Mouse (Mus musculus) kidney, embryonic 14.5 days (tissue): ENCODE results near the gene Polm. TPM values are rescaled to one million over a fixed set of nuclear protein-coding genes. Genes with fewer than 3 reads are reported as not detected.

Source experiments
- ATAC-seq: fragments of 200-750 bp; cut with Nextera tagmentation; 2 replicates; pipeline ENCODE4 v1.8.0; 2017; ENCODE audit warnings: moderate number of reproducible peaks, mild to moderate bottlenecking, moderate TSS enrichment, moderate library complexity; ENCODE audit not compliant: low FRiP score, low TSS enrichment
- H3K27ac ChIP-seq: fragments of 300-500 bp; sonication (generic); 2 replicates; pipeline ENCODE4 v1.5.1; 2014; ENCODE audit warnings: low read depth, mild to moderate bottlenecking, low read length, moderate library complexity, mixed read lengths
- H3K27me3 ChIP-seq: fragments of 300-500 bp; sonication (generic); 2 replicates; pipeline ENCODE4 v1.6.1; 2014; ENCODE audit warnings: mild to moderate bottlenecking, low read length; ENCODE audit not compliant: control insufficient read depth, insufficient read depth
- H3K36me3 ChIP-seq: fragments of 300-500 bp; sonication (generic); 2 replicates; pipeline ENCODE4 v1.6.1; 2014; ENCODE audit warnings: low read length, mixed read lengths; ENCODE audit not compliant: control insufficient read depth, insufficient read depth
- H3K4me1 ChIP-seq: fragments of 300-500 bp; sonication (generic); 2 replicates; pipeline ENCODE4 v1.6.1; 2014; ENCODE audit warnings: low read length, mixed read lengths; ENCODE audit not compliant: control insufficient read depth, insufficient read depth
- H3K4me2 ChIP-seq: fragments of 300-500 bp; sonication (generic); replicated peaks from 2 replicates; pipeline ENCODE4 v1.6.1; 2014; ENCODE audit warnings: low read depth, mild to moderate bottlenecking, low read length
- H3K4me3 ChIP-seq: fragments of 300-500 bp; sonication (generic); 2 replicates; pipeline ENCODE4 v1.5.1; 2014; ENCODE audit warnings: mild to moderate bottlenecking, low read length
- H3K9ac ChIP-seq: fragments of 300-500 bp; sonication (generic); 2 replicates; pipeline ENCODE4 v1.6.1; 2014; ENCODE audit warnings: low read depth, mild to moderate bottlenecking, low read length, moderate library complexity
- H3K9me3 ChIP-seq: fragments of 300-500 bp; sonication (generic); 2 replicates; pipeline ENCODE4 v1.6.1; 2016; ENCODE audit warnings: low read length; ENCODE audit not compliant: control insufficient read depth
- WGBS: fragments of 180-500 bp; shearing (Covaris S2); extraction: QIAGEN DNeasy Blood & Tissue Kit; methylation state at CpG from one replicate; pipeline ENCODE4 v1.1.7; 2014; 5-methylcytosine and 5-hydroxymethylcytosine counted together
- polyA plus RNA-seq: library from polyadenylated mRNA; unstranded; fragments of >200 nt; fragmentation: Nextera tagmentation; extraction: Ambion mirVana; gene quantifications from 2 replicates; pipeline ENCODE4 v1.2.1, GENCODE M21; 2014

Gene Polm
- polyA plus RNA-seq, 1 experiment from 2014 or later = 9.1 TPM

GRCm38 (mm10) chr11:5873192-5873591 is 35.4 kb upstream of the Polm start:
- H3K4me3 ChIP-seq = no peak overlapping the region
- H3K4me2 ChIP-seq = no peak overlapping the region
- ATAC-seq = no peak
- H3K27me3 ChIP-seq = no peaks in the 10 kb centered on the region
- H3K27ac ChIP-seq = no peak overlapping the region
- H3K9me3 ChIP-seq = no peaks in the 10 kb centered on the region
- peaks cover 77% of the 10 kb centered on the region for H3K36me3 ChIP-seq
- H3K4me1 ChIP-seq = peaks cover 4% of the 10 kb centered on the region; the same call in 1 of the 2 replicates
- H3K9ac ChIP-seq = no peak overlapping the region
- 93% methylated on average over 9 of the region's 9 CpGs for WGBS

GRCm38 (mm10) chr11:5872707-5873106 is 34.9 kb upstream of the Polm start:
- Histone ChIP-seq H3K9me3 (no peaks in the 10 kb centered on the region), H3K4me1 (peaks cover 4% of the 10 kb centered on the region; the same call in 1 of the 2 replicates)
- WGBS = 95% methylated on average over 11 of the region's 11 CpGs

GRCm38 (mm10) chr11:5870069-5870468 is 32.3 kb upstream of the Polm start:
- no peak for ATAC-seq
- H3K9ac ChIP-seq = no peak overlapping the region
- peaks cover 3% of the 10 kb centered on the region; the same call in 1 of the 2 replicates for H3K4me1 ChIP-seq
- H3K27ac ChIP-seq = no peak overlapping the region
- H3K4me3 ChIP-seq = no peak overlapping the region
- no peak overlapping the region for H3K4me2 ChIP-seq
- no peaks in the 10 kb centered on the region for H3K27me3 ChIP-seq
- no peaks in the 10 kb centered on the region for H3K9me3 ChIP-seq
- WGBS = 90% methylated on average over 16 of the region's 16 CpGs
- H3K36me3 ChIP-seq = peaks cover 74% of the 10 kb centered on the region

More at GRCm38 (mm10) chr11:5872707-5873106, 34.9 kb upstream of the Polm start:
- Histone ChIP-seq H3K27ac (no peak overlapping the region), H3K36me3 (peaks cover 79% of the 10 kb centered on the region), H3K4me3 (no peak overlapping the region), H3K4me2 (no peak overlapping the region), H3K27me3 (no peaks in the 10 kb centered on the region), H3K9ac (no peak overlapping the region)
- no peak for ATAC-seq

DNA sequence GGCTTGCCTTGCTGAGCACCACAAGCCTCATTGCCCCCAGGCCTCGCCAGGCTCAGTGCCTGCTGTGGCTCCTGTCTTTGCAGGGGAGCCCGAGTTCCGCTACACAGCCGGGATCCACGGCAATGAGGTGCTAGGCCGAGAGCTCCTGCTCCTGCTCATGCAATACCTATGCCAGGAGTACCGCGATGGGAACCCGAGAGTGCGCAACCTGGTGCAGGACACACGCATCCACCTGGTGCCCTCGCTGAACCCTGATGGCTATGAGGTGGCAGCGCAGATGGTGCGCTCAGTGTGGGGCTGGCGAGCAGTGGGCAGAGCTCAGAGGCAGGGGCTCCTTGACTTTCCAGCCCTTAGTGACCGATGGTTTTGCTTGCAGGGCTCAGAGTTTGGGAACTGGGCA is 31.5 kb upstream of the Polm start:
- Histone ChIP-seq H3K9ac (no peak overlapping the region), H3K4me2 (no peak overlapping the region), H3K4me1 (peaks cover 3% of the 10 kb centered on the region; the same call in 1 of the 2 replicates), H3K4me3 (no peak overlapping the region), H3K27ac (no peak overlapping the region), H3K27me3 (no peaks in the 10 kb centered on the region), H3K36me3 (peaks cover 66% of the 10 kb centered on the region), H3K9me3 (no peaks in the 10 kb centered on the region)
- 92% methylated on average over 16 of the region's 16 CpGs for WGBS
- ATAC-seq = no peak

- peaks cover 56% of the 10 kb centered on the region for H3K36me3 ChIP-seq
- ATAC-seq = no peak
- WGBS = 83% methylated on average over 12 of the region's 12 CpGs
Measured at GRCm38 (mm10) chr11:5868324-5868723, 30.5 kb upstream of the Polm start.

GRCm38 (mm10) chr11:5867196-5867595 is 29.4 kb upstream of the Polm start:
- WGBS = 74% methylated on average over 2 of the region's 2 CpGs
- ATAC-seq = no peak

More at GRCm38 (mm10) chr11:5868324-5868723, 30.5 kb upstream of the Polm start:
- Histone ChIP-seq H3K4me3 (no peak overlapping the region), H3K27me3 (no peaks in the 10 kb centered on the region), H3K9ac (no peak overlapping the region), H3K4me2 (no peak overlapping the region), H3K9me3 (no peaks in the 10 kb centered on the region), H3K4me1 (peaks cover 4% of the 10 kb centered on the region), H3K27ac (no peak overlapping the region)

GRCm38 (mm10) chr11:5862394-5863105 is 24.7 kb upstream of the Polm start:
- Histone ChIP-seq H3K4me3 (peak overlapping the region; percentile 36), H3K27me3 (no peaks in the 10 kb centered on the region), H3K4me2 (peak overlapping the region; percentile 69), H3K36me3 (peaks cover 4% of the 10 kb centered on the region; the same call in 1 of the 2 replicates), H3K27ac (peak overlapping the region; percentile 26; the same call in 1 of the 2 replicates), H3K9ac (peak overlapping the region; percentile 58), H3K9me3 (no peaks in the 10 kb centered on the region), H3K4me1 (peaks cover 20% of the 10 kb centered on the region)
- ATAC-seq = peak; percentile 40
- 9% methylated on average over 15 of the region's 15 CpGs for WGBS

More at GRCm38 (mm10) chr11:5867196-5867595, 29.4 kb upstream of the Polm start:
- Histone ChIP-seq H3K36me3 (peaks cover 46% of the 10 kb centered on the region), H3K9ac (no peak overlapping the region), H3K9me3 (no peaks in the 10 kb centered on the region), H3K27me3 (no peaks in the 10 kb centered on the region), H3K4me2 (no peak overlapping the region), H3K27ac (no peak overlapping the region), H3K4me1 (peaks cover 15% of the 10 kb centered on the region), H3K4me3 (no peak overlapping the region)

DNA sequence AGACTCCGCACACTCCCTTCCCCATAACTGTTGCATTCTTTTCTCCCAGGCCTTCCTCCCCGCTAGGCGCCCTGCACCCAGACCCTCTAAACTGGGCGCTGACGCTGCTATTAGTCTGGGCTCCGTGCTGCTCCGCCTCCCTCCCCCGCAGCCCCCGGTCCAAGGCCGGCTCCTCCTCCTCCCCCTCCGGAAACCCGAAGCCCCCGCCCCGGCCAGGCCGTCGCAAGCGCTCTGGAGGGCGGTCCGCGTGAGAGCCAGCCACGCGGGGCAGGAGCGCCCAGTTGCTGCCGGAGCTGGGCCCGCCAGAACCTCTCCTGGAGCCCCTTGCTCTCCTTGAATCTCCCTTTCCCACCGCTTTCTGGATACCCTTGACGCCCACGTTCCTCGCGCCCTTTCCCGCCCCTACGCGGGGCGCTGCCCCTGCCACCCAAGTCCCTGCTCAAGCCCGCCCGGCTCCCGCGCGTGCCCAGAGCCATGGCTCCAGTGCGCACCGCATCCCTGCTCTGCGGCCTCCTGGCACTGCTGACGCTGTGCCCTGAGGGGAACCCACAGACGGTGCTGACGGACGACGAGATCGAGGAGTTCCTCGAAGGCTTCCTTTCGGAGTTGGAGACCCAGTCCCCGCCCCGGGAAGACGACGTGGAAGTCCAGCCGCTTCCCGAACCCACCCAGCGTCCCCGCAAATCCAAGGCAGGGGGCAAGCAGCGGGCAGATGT is 24.0 kb upstream of the Polm start, which contains the start of gene Aebp1:
Gene Aebp1, plus strand, starts transcription at position 270 of the 716 bp plus-strand sequence.
- peak; percentile 74 for ATAC-seq
- no peaks in the 10 kb centered on the region for H3K9me3 ChIP-seq
- H3K4me3 ChIP-seq = peak within 1 kb of the TSS; percentile 36
- H3K4me2 ChIP-seq = peak within 1 kb of the TSS; percentile 69
- H3K4me1 ChIP-seq = peaks cover 18% of the 10 kb centered on the region
- H3K27ac ChIP-seq = peak within 1 kb of the TSS; percentile 26; the same call in 1 of the 2 replicates
- H3K27me3 ChIP-seq = no peaks in the 10 kb centered on the region
- H3K9ac ChIP-seq = peak within 1 kb of the TSS; percentile 58
- peaks cover 4% of the 10 kb centered on the region; the same call in 1 of the 2 replicates for H3K36me3 ChIP-seq
- 1% methylated on average over 59 of the region's 59 CpGs for WGBS

DNA sequence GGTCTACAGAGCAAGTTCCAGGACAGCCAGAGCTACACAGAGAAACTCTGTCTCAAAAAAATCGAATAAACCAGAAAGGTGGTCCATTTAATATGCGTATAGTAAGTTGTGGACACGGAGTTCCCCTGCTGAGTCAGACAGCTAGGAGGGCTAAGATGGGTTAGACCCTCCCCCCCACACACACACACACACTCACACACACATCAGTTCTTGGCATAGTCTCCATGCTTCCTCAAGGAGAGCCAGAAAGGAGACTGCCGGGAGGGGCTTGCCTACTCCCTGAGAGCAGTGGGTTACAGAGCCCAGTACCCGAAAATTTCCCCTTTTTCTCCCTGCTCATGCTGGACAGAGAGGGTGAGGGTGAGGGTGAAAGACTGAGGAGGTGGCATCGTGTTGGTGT is 22.8 kb upstream of the Polm start:
- peaks cover 18% of the 10 kb centered on the region for H3K4me1 ChIP-seq
- H3K9me3 ChIP-seq = no peaks in the 10 kb centered on the region
- no peak for ATAC-seq
- no peak overlapping the region for H3K4me3 ChIP-seq
- WGBS = 65% methylated on average over 6 of the region's 6 CpGs
- H3K36me3 ChIP-seq = peaks cover 4% of the 10 kb centered on the region; the same call in 1 of the 2 replicates
- no peaks in the 10 kb centered on the region for H3K27me3 ChIP-seq
- H3K4me2 ChIP-seq = no peak overlapping the region
- no peak overlapping the region for H3K9ac ChIP-seq
- H3K27ac ChIP-seq = no peak overlapping the region
